Mouse (Mus musculus) intestine, embryonic 14.5 days (tissue): Measurements from ENCODE around the gene Mrps14. TPM values are rescaled to one million over a fixed set of nuclear protein-coding genes. Genes with fewer than 3 reads are reported as not detected.
A peak's percentile ranks its signal among the peaks of the same experiment; 100 is the strongest.

Experiments
- ATAC-seq: fragments of 200-750 bp; cut with Nextera tagmentation; replicated peaks from 2 replicates; pipeline ENCODE4 v1.8.0; 2017; ENCODE audit warnings: low read depth, moderate number of reproducible peaks, moderate TSS enrichment, moderate library complexity; ENCODE audit not compliant: low FRiP score, low TSS enrichment
- DNase-seq: peaks from one replicate; pipeline ENCODE4 v3.0.0-alpha.2; 2018; ENCODE audit warnings: low spot score
- H3K27ac ChIP-seq: fragments of 300-500 bp; sonication (generic); 2 replicates; pipeline ENCODE4 v1.5.1; 2014; ENCODE audit warnings: low read depth, mild to moderate bottlenecking, control low read depth
- H3K27me3 ChIP-seq: fragments of 300-500 bp; sonication (generic); replicated peaks from 2 replicates; pipeline ENCODE4 v1.6.1; 2014; ENCODE audit warnings: low read length, control low read depth; ENCODE audit not compliant: control insufficient read depth, insufficient read depth
- H3K36me3 ChIP-seq: fragments of 300-500 bp; sonication (generic); 2 replicates; pipeline ENCODE4 v1.6.1; 2014; ENCODE audit warnings: low read length, control low read depth; ENCODE audit not compliant: control insufficient read depth, insufficient read depth
- H3K4me1 ChIP-seq: fragments of 300-500 bp; sonication (generic); replicated peaks from 2 replicates; pipeline ENCODE4 v1.6.1; 2014; ENCODE audit warnings: low read length, control low read depth, mixed read lengths; ENCODE audit not compliant: control insufficient read depth, insufficient read depth
- H3K4me2 ChIP-seq: fragments of 300-500 bp; sonication (generic); 2 replicates; pipeline ENCODE4 v1.6.1; 2014; ENCODE audit warnings: low read length
- H3K4me3 ChIP-seq: fragments of 300-500 bp; sonication (generic); 2 replicates; pipeline ENCODE4 v1.5.1; 2014; ENCODE audit warnings: low read depth, low read length, control low read depth, mixed read lengths
- H3K9ac ChIP-seq: fragments of 300-500 bp; sonication (generic); 2 replicates; pipeline ENCODE4 v1.6.1; 2014; ENCODE audit warnings: mild to moderate bottlenecking, low read length
- H3K9me3 ChIP-seq: fragments of 300-500 bp; sonication (generic); 2 replicates; pipeline ENCODE4 v1.6.1; 2016; ENCODE audit warnings: low read length, control low read depth; ENCODE audit not compliant: control insufficient read depth
- WGBS: fragments of 180-500 bp; shearing (Covaris S2); extraction: QIAGEN DNeasy Blood & Tissue Kit; methylation state at CpG from one replicate; pipeline ENCODE4 v1.1.7; 2014; 5-methylcytosine and 5-hydroxymethylcytosine counted together
- polyA plus RNA-seq: library from polyadenylated mRNA; unstranded; fragments of >200 nt; fragmentation: Nextera tagmentation; extraction: Ambion mirVana; gene quantifications from 2 replicates; pipeline ENCODE4 v1.2.1, GENCODE M21; 2014

The Mrps14 gene
- polyA plus RNA-seq, 1 experiment from 2014 or later: 276 TPM

GRCm38 (mm10) chr1:160212703-160213669 is 18.0 kb downstream of the Mrps14 start, which contains the start of gene Cacybp:
Cacybp (minus strand) TSS chr1:160212875.
- Histone ChIP-seq H3K9me3 (no peaks in the 10 kb centered on the region), H3K27ac (peak within 1 kb of the TSS; percentile 99), H3K9ac (peak within 1 kb of the TSS; percentile 86), H3K27me3 (no peaks in the 10 kb centered on the region), H3K4me1 (peaks cover 8% of the 10 kb centered on the region), H3K4me3 (peak within 1 kb of the TSS; percentile 78), H3K4me2 (peak within 1 kb of the TSS; percentile 72), H3K36me3 (peaks cover 7% of the 10 kb centered on the region)
- DNase-seq (peak; percentile 100), ATAC-seq (peak; percentile 97)
- WGBS: under 1% methylated on average over 76 of the region's 76 CpGs

DNA sequence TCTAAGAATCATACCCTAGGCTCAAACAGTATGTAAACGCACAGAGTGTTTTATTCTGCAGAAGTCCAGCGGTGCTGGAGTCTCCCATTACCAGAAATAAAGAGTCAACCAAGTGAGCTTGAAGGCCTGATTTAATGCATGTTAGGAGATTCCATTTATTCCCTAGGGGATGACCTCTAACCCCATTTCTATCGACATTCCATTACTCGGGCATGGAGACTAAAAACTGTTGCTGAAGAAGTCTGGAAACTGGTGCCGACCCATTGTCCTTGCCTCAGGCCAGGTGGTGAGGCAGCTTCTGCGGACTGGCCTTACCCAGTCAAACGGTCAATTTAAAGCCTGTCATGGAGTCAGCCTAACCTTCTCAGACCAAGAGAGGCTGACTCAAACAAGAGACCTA is 19.2 kb downstream of the Mrps14 start:
- Histone ChIP-seq H3K4me1 (peaks cover 8% of the 10 kb centered on the region), H3K27me3 (no peaks in the 10 kb centered on the region), H3K36me3 (0 out of 2 replicates have a peak, but pooled peaks cover 1% of the 10 kb centered on the region), H3K9ac (no peak overlapping the region), H3K9me3 (no peaks in the 10 kb centered on the region), H3K4me3 (no peak overlapping the region), H3K4me2 (no peak overlapping the region; the same call in 1 of the 2 replicates), H3K27ac (no peak overlapping the region)
- no peak for ATAC-seq
- WGBS: 88% methylated on average over 7 of the region's 7 CpGs
- DNase-seq: no peak

DNA sequence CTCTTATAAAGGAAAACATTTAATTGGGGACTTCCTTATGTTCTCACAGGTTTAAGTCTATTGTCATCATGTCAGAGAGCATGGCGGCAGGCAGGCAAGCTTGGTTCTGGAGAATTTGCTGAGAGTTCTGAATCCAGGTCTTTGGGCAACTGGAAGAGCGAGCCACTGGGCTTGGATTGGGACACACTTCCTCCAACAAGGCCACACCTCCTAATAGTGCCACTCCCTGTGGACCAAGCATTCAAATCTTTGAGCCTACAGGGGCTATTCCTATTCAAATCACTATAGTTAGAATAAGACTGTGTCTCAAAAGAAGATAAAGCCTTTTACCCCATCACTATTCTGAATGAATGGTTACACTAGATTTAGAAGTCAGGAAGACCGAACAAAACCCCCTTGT is 22.9 kb downstream of the Mrps14 start:
- H3K36me3 ChIP-seq: no peaks in the 10 kb centered on the region
- no peaks in the 10 kb centered on the region for H3K27me3 ChIP-seq
- no peaks in the 10 kb centered on the region for H3K4me1 ChIP-seq
- ATAC-seq (no peak), DNase-seq (no peak)
- H3K27ac ChIP-seq: no peak overlapping the region
- no peaks in the 10 kb centered on the region for H3K9me3 ChIP-seq
- H3K4me3 ChIP-seq: no peak overlapping the region
- WGBS: 92% methylated on average over 3 of the region's 3 CpGs
- no peak overlapping the region for H3K9ac ChIP-seq
- no peak overlapping the region for H3K4me2 ChIP-seq

GRCm38 (mm10) chr1:160224093-160224492 is 29.1 kb downstream of the Mrps14 start:
- no peaks in the 10 kb centered on the region for H3K36me3 ChIP-seq
- no peak overlapping the region for H3K4me2 ChIP-seq
- 46% methylated on average over 2 of the region's 2 CpGs for WGBS
- no peak overlapping the region for H3K9ac ChIP-seq
- H3K4me3 ChIP-seq: no peak overlapping the region
- ATAC-seq: no peak
- H3K27ac ChIP-seq: no peak overlapping the region
- no peaks in the 10 kb centered on the region for H3K4me1 ChIP-seq
- no peaks in the 10 kb centered on the region for H3K27me3 ChIP-seq
- DNase-seq: no peak
- H3K9me3 ChIP-seq: no peaks in the 10 kb centered on the region

DNA sequence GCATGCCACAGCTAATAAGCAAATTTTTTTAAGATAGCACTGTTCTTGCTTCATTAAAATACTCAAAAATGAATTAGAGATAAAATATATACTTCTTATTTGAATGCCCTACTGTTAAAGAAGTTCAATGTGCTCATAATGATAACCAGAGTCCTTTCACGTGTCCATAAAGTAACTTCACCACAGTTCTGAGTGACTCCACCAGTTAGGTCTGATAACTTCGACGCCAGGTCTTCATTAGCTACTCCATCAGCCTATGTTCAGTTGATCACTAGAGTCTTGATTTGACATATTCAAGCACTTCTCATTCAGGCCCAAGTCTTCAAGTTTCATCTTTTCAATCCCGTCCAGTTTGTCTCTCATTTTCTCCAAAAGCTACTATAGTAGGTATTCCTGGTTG is 32.2 kb downstream of the Mrps14 start:
- Histone ChIP-seq H3K27me3 (no peaks in the 10 kb centered on the region), H3K27ac (no peak overlapping the region), H3K36me3 (no peaks in the 10 kb centered on the region), H3K9ac (no peak overlapping the region), H3K4me2 (no peak overlapping the region), H3K4me1 (no peaks in the 10 kb centered on the region), H3K4me3 (no peak overlapping the region), H3K9me3 (no peaks in the 10 kb centered on the region)
- DNase-seq: no peak
- no peak for ATAC-seq
- 89% methylated on average over 4 of the region's 4 CpGs for WGBS

GRCm38 (mm10) chr1:160227850-160228249 is 32.8 kb downstream of the Mrps14 start:
- Histone ChIP-seq H3K27ac (no peak overlapping the region), H3K9ac (no peak overlapping the region), H3K4me2 (no peak overlapping the region), H3K36me3 (no peaks in the 10 kb centered on the region), H3K4me3 (no peak overlapping the region), H3K27me3 (no peaks in the 10 kb centered on the region), H3K9me3 (no peaks in the 10 kb centered on the region), H3K4me1 (no peaks in the 10 kb centered on the region)
- DNase-seq (no peak), ATAC-seq (no peak)

DNA sequence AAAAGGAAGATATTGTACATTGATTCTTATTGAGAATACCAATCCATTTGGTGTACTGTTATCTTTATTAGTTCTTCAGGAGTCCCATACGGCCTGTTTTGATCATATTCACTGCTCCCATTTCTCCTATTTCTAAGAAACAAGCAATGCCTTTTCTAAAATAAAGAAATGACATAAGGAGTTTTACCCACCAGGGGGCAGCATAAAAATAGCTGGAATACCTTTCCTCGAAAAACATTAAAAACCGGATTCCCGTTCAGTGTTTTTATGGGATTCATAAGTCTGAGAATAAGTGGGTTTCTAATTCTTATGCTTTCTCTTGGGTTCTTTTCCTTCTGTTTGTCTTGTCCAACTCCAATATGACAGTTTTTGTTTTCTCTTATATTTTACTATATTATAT is 36.0 kb downstream of the Mrps14 start:
- 31% methylated on average over 4 of the region's 4 CpGs for WGBS
- Histone ChIP-seq H3K9me3 (no peaks in the 10 kb centered on the region), H3K9ac (no peak overlapping the region), H3K4me1 (no peaks in the 10 kb centered on the region), H3K36me3 (no peaks in the 10 kb centered on the region), H3K4me3 (no peak overlapping the region), H3K27ac (no peak overlapping the region), H3K27me3 (no peaks in the 10 kb centered on the region), H3K4me2 (no peak overlapping the region)
- ATAC-seq (no peak), DNase-seq (no peak)

DNA sequence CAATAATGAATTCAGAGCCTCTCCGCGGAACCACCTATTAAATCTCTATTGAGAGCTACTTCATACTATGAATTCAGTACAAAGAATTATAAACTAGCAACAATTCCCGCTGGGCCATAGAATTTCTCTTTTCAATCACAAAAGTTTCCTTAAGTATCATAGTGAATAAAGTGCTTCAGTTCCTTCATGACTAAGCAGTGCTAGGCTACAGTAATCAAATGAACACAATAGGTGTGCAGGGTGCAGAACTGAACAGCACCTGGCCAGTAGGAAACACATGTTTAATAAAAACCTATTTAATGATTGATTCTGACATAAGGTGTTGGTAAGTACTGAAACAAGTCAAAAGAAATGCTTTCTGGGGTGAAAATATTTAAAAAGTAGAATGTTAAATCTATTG is 37.1 kb downstream of the Mrps14 start:
- no peaks in the 10 kb centered on the region for H3K4me1 ChIP-seq
- no peaks in the 10 kb centered on the region for H3K27me3 ChIP-seq
- H3K9ac ChIP-seq: no peak overlapping the region
- H3K9me3 ChIP-seq: no peaks in the 10 kb centered on the region
- 94% methylated on average over 3 of the region's 3 CpGs for WGBS
- no peak for DNase-seq
- H3K4me2 ChIP-seq: no peak overlapping the region
- H3K27ac ChIP-seq: no peak overlapping the region
- no peak overlapping the region for H3K4me3 ChIP-seq
- ATAC-seq: no peak
- no peaks in the 10 kb centered on the region for H3K36me3 ChIP-seq

GRCm38 (mm10) chr1:160233921-160234320 is 38.9 kb downstream of the Mrps14 start:
- Histone ChIP-seq H3K27ac (0 out of 2 replicates have a peak overlapping the region, but pooled peaks have one; percentile 38), H3K4me2 (no peak overlapping the region), H3K27me3 (no peaks in the 10 kb centered on the region), H3K4me1 (no peaks in the 10 kb centered on the region), H3K9me3 (no peaks in the 10 kb centered on the region), H3K9ac (no peak overlapping the region), H3K4me3 (no peak overlapping the region), H3K36me3 (no peaks in the 10 kb centered on the region)
- DNase-seq: no peak
- ATAC-seq: no peak
